Mouse (Mus musculus) MEL (cell line): Measurements from ENCODE around the gene Zc3hav1l. TPM values are rescaled to one million over a fixed set of nuclear protein-coding genes. Genes with fewer than 3 reads are reported as not detected.
A peak's percentile ranks its signal among the peaks of the same experiment; 100 is the strongest.

Source experiments
- DNase-seq: peaks from one replicate; pipeline ENCODE4 v3.0.0; 2011; ENCODE audit warnings: low read depth, low spot score
- H3K27ac ChIP-seq: 2 replicates; pipeline ENCODE4 v1.5.1; 2012; ENCODE audit warnings: low read depth, mild to moderate bottlenecking, control low read depth, low read length, moderate library complexity; ENCODE audit not compliant: control insufficient read depth
- H3K27me3 ChIP-seq, 2 experiments: fragments of 150-350 bp in 1 of 2; sonication (generic) in 1 of 2; 2 replicates each; pipeline ENCODE4 v1.6.1; 2012; ENCODE audit warnings: low read length in 2 of 2, mild to moderate bottlenecking in 2 of 2, improper control_type of control experiment in 1 of 2, moderate library complexity in 1 of 2; ENCODE audit not compliant: insufficient read depth in 2 of 2, control insufficient read depth in 1 of 2
- H3K36me3 ChIP-seq, 2 experiments: 2 replicates each; pipeline ENCODE4 v1.6.1; 2012 to 2014; ENCODE audit warnings: low read length in 2 of 2, improper control_type of control experiment in 1 of 2, inconsistent platforms in 1 of 2, mild to moderate bottlenecking in 1 of 2; ENCODE audit not compliant: insufficient read depth in 2 of 2, control insufficient read depth in 1 of 2
- H3K4me1 ChIP-seq, 2 experiments: fragments of 150-350 bp in 1 of 2; sonication (generic) in 1 of 2; 2 replicates each; pipeline ENCODE4 v1.6.1; 2012; ENCODE audit warnings: low read length in 2 of 2, improper control_type of control experiment in 1 of 2, mild to moderate bottlenecking in 1 of 2; ENCODE audit not compliant: insufficient read depth in 2 of 2, control insufficient read depth in 1 of 2
- H3K4me3 ChIP-seq, 2 experiments: fragments of 150-350 bp in 1 of 2; sonication (generic) in 1 of 2; 2 replicates each; pipeline ENCODE4 v1.5.1; 2012; ENCODE audit warnings: low read depth in 2 of 2, low read length in 2 of 2, mild to moderate bottlenecking in 2 of 2, moderate library complexity in 2 of 2, control low read depth in 1 of 2, improper control_type of control experiment in 1 of 2; ENCODE audit not compliant: control insufficient read depth in 1 of 2, insufficient read depth in 1 of 2
- H3K79me2 ChIP-seq: 2 replicates; pipeline ENCODE4 v1.6.1; 2012; ENCODE audit warnings: mild to moderate bottlenecking, low read length, moderate library complexity; ENCODE audit not compliant: control insufficient read depth, poor library complexity, insufficient read depth
- H3K9ac ChIP-seq: 2 replicates; pipeline ENCODE4 v1.6.1; 2012; ENCODE audit warnings: low read depth, mild to moderate bottlenecking, control low read depth, low read length, moderate library complexity; ENCODE audit not compliant: control insufficient read depth, poor library complexity, severe bottlenecking
- H3K9me3 ChIP-seq: fragments of 150-350 bp; sonication (generic); replicated peaks from 2 replicates; pipeline ENCODE4 v1.6.1; 2012; ENCODE audit warnings: mild to moderate bottlenecking, low read length, improper control_type of control experiment, moderate library complexity; ENCODE audit not compliant: insufficient read depth
- BHLHE40 ChIP-seq: IDR thresholded peaks from 2 replicates; pipeline ENCODE4 v1.6.1; 2012; ENCODE audit warnings: low read depth, mild to moderate bottlenecking, inconsistent platforms, low read length, improper control_type of control experiment, borderline replicate concordance
- CTCF ChIP-seq, 3 experiments: IDR thresholded peaks in 2 of 3; conservative IDR thresholded peaks in 1 of 3; 2 replicates each; pipeline ENCODE4 v1.5.1; 2011 to 2012; ENCODE audit warnings: low read length in 3 of 3, low read depth in 2 of 3, mild to moderate bottlenecking in 2 of 3, improper control_type of control experiment in 1 of 3, inconsistent platforms in 1 of 3, mixed read lengths in 1 of 3, moderate library complexity in 1 of 3; ENCODE audit not compliant: control insufficient read depth in 1 of 3, insufficient read depth in 1 of 3, poor library complexity in 1 of 3, severe bottlenecking in 1 of 3
- E2F4 ChIP-seq: IDR thresholded peaks from 2 replicates; pipeline ENCODE4 v1.6.1; 2011; ENCODE audit warnings: low read depth, low read length, improper control_type of control experiment, borderline replicate concordance
- ETS1 ChIP-seq: IDR thresholded peaks from 2 replicates; pipeline ENCODE4 v1.6.1; 2012; ENCODE audit warnings: low read depth, mild to moderate bottlenecking, inconsistent platforms, low read length, improper control_type of control experiment, moderate library complexity
- MYB ChIP-seq: IDR thresholded peaks from 2 replicates; pipeline ENCODE4 v1.6.1; 2011; ENCODE audit warnings: mild to moderate bottlenecking, low read depth, low read length, improper control_type of control experiment
- SMC3 ChIP-seq: IDR thresholded peaks from 2 replicates; pipeline ENCODE4 v1.6.1; 2011; ENCODE audit warnings: low read depth, low read length, improper control_type of control experiment
- UBTF ChIP-seq: IDR thresholded peaks from 2 replicates; pipeline ENCODE4 v1.6.1; 2012; ENCODE audit warnings: low read depth, mild to moderate bottlenecking, inconsistent platforms, low read length, improper control_type of control experiment, moderate library complexity, borderline replicate concordance; ENCODE audit not compliant: insufficient read depth
- ZNF384 ChIP-seq: IDR thresholded peaks from 2 replicates; pipeline ENCODE4 v1.6.1; 2012; ENCODE audit warnings: low read depth, mild to moderate bottlenecking, inconsistent platforms, low read length, improper control_type of control experiment
- polyA plus RNA-seq, 2 experiments: library from polyadenylated mRNA; stranded (reverse) in 1 of 2; unstranded in 1 of 2; fragments of >175 nt in 1 of 2; fragments of >200 nt in 1 of 2; gene quantifications; 2 replicates each; pipeline versions ENCODE4 v1.2.1 to v1.2.4; 2012; ENCODE audit warnings: low replicate concordance in 2 of 2, low read depth in 1 of 2; ENCODE audit not compliant: insufficient read length in 2 of 2, insufficient read depth in 1 of 2, missing spikeins in 1 of 2
- total RNA-seq: library from RNA; depleted of rRNA; stranded (reverse); fragments of 300-350 nt; gene quantifications from 2 replicates; pipeline ENCODE4 v1.2.3, GENCODE M21; 2012

Zc3hav1l gene
- total and polyA plus RNA-seq, 3 experiments: 2.0 to 5.8 TPM; not detected in 1

DNA sequence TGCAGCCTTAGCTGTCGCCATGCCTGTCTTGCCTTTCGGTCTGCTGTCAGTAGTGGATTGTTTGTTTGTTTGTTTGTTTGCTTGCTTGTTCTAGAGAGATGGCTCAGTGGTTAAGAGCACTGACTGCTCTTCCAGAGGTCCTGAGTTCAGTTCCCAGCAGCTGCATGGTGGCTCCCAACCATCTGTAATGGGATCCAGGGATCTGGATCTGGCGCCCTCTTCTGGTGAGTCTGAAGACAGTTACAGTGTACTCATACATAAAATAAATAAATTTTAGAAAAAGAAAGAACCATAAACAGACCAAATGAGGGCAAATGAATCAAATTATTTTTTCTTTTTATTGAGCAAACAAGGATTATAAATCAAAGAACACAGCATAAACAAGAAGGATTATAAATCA, 5.9 kb upstream of the Zc3hav1l start:
- Histone ChIP-seq H3K9me3 (no peaks in the 10 kb centered on the region), H3K27me3 (no peaks in the 10 kb centered on the region), H3K4me1 (no peaks in the 10 kb centered on the region), H3K27ac (no peak overlapping the region), H3K4me3 (no peak overlapping the region), H3K79me2 (no peaks in the 10 kb centered on the region), H3K9ac (no peak overlapping the region), H3K36me3 (peaks cover 0 to 33% of the 10 kb centered on the region in 2 experiments; a peak in 2 of 4 replicates)
- peak; percentile 38 for DNase-seq
- TF ChIP-seq SMC3 (peak; percentile 6; the same call in 1 of the 2 replicates), CTCF (IDR thresholded peaks at IDR 0.05 in 2 of 3, conservative IDR thresholded peaks at IDR 0.05 in 1 of 3; ENCODE audit: control insufficient read depth in 1 of 3, insufficient read depth in 1 of 3, low read depth in 2 of 3, low read length in 3 of 3, poor library complexity in 1 of 3, severe bottlenecking in 1 of 3) (peak; percentile 30 to 42 (median 32); a peak in 5 of 6 replicates), BHLHE40 (no peak), ETS1 (no peak)

DNA sequence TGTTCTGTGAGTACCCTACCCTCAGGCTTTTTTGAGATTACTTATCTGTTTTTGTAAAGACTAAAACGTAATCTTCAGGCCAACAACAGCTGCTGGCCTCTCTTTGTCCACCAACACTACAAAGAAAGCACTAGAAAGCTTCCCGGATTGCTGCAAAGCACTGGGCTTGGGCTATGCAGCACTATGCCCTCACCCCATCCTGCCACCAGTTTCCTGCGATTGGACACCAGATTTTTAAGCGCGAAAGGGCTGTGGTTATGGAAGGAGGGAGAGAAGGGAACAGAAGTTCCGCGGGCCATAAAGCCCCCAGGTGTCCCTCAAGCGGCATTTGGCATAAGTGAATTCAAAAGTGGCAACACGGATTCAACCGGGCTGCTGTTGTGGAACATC, 818 bp downstream of the Zc3hav1l start:
- Histone ChIP-seq H3K9ac (peak overlapping the region; percentile 92), H3K27me3 (no peaks in the 10 kb centered on the region), H3K4me1 (peaks cover 0 to 8% of the 10 kb centered on the region in 2 experiments; a peak in 2 of 4 replicates), H3K9me3 (no peaks in the 10 kb centered on the region), H3K27ac (no peak overlapping the region), H3K79me2 (no peaks in the 10 kb centered on the region; the same call in 1 of the 2 replicates), H3K4me3 (peak overlapping the region; percentile 67 to 93), H3K36me3 (peaks cover 0 to 10% of the 10 kb centered on the region in 2 experiments; a peak in 2 of 4 replicates)
- TF ChIP-seq MYB (no peak), E2F4 (0 out of 2 replicates have a peak, but pooled peaks have one; percentile 2)
- peak; percentile 62 for DNase-seq

DNA sequence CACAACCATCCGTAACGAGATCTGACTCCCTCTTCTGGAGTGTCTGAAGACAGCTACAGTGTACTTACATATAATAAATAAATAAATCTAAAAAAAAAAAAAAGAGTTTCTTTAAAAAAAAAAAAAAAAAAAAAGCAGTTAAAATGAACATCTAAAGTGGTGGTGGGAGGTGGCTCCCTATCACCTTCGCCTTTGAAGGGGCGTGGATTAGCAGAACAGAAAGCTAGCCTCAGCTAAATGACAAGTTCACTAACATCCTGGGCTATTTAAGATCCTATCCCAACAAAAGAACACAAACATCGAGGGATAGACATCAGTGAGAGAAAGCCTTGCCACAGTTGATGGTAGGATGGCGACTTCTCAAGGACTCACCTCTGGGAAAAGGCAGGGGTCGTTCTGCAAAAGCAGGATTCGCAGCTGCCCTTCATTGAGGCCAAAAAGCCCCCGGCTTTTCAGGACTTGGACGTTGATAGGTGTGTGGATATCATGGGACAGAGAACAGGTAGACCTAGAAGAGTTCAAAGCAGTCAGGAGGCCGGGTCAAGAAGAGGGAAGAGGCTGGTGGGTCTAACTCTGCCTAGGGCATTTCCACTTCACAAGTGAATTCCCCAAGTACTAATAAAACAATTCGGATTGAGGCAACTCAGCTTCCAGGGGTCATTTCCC, 1.3 kb downstream of the Zc3hav1l start:
- H3K9me3 ChIP-seq: no peaks in the 10 kb centered on the region
- peak overlapping the region; percentile 67 to 93 for H3K4me3 ChIP-seq
- TF ChIP-seq ZNF384 (peak; percentile 54), UBTF (no peak)
- peak overlapping the region; percentile 92 for H3K9ac ChIP-seq
- peaks cover 0 to 8% of the 10 kb centered on the region in 2 experiments; a peak in 2 of 4 replicates for H3K4me1 ChIP-seq
- no peak for DNase-seq
- H3K27ac ChIP-seq: no peak overlapping the region
- H3K36me3 ChIP-seq: peaks cover 0 to 10% of the 10 kb centered on the region in 2 experiments; a peak in 2 of 4 replicates
- no peaks in the 10 kb centered on the region; the same call in 1 of the 2 replicates for H3K79me2 ChIP-seq
- H3K27me3 ChIP-seq: no peaks in the 10 kb centered on the region
